Mouse (Mus musculus) cerebellum, postnatal 14 days (tissue): ENCODE data around the gene Olfr1152.

Source experiments
- DNase-seq, 2 experiments: peaks; one replicate each; pipeline ENCODE4 v3.0.0; 2021; ENCODE audit warnings: mixed read lengths in 2 of 2

Gene Olfr1152

GRCm38 (mm10) chr2:87866192-87866591 is at the start of gene Olfr1152:
TSS of gene Olfr1152 (plus strand) at chr2:87866492.
- DNase-seq, result no peak

- no peak for DNase-seq
These were observed 36.1 kb upstream of the Olfr1152 start, which contains the start of gene Olfr1148 for GRCm38 (mm10) chr2:87830233-87830632. TSS of gene Olfr1148 (plus strand) at chr2:87830533.

GRCm38 (mm10) chr2:87843693-87844092 is 22.6 kb upstream of the Olfr1152 start, which contains the start of gene Olfr1150-ps1:
TSS of gene Olfr1150-ps1 (plus strand) at chr2:87843993.
- no peak for DNase-seq

- DNase-seq, result no peak
These were observed 10.7 kb upstream of the Olfr1152 start, which contains the start of gene Olfr1151 for GRCm38 (mm10) chr2:87855562-87855961. TSS of gene Olfr1151 (plus strand) at chr2:87855862.

- no peak for DNase-seq
These were observed 28.4 kb downstream of the Olfr1152 start, which contains the start of gene Olfr1153 for GRCm38 (mm10) chr2:87894662-87895061. TSS of gene Olfr1153 (plus strand) at chr2:87894962.

- no peak for DNase-seq
These were observed 38.8 kb downstream of the Olfr1152 start, which contains the start of gene Olfr1154 for GRCm38 (mm10) chr2:87905066-87905465. TSS of gene Olfr1154 (minus strand) at chr2:87905166.
